Mouse (Mus musculus) bone marrow, adult 2 months (tissue): ENCODE results near the gene Ctbp2. TPM values are rescaled to one million over a fixed set of nuclear protein-coding genes. Genes with fewer than 3 reads are reported as not detected.
"Not testable (repeated sequence)": the region's sequence is repeated elsewhere in the genome, so short reads cannot be mapped to it uniquely, and the experiment has no call there.

Source experiments
- H3K27ac ChIP-seq: fragments of 200-500 bp; 2 replicates; pipeline ENCODE4 v1.5.1; 2012; ENCODE audit warnings: low read depth, mild to moderate bottlenecking, control low read depth, inconsistent platforms, low read length; ENCODE audit not compliant: control insufficient read depth, poor library complexity, insufficient read depth
- H3K4me1 ChIP-seq: fragments of 200-500 bp; 2 replicates; pipeline ENCODE4 v1.6.1; 2011; ENCODE audit warnings: low read length; ENCODE audit not compliant: control insufficient read depth, insufficient read depth
- H3K4me3 ChIP-seq: fragments of 200-500 bp; replicated peaks from 2 replicates; pipeline ENCODE3; 2011; ENCODE audit warnings: mild to moderate bottlenecking, low read depth, low read length, control low read depth; ENCODE audit not compliant: control insufficient read depth
- CTCF ChIP-seq: fragments of 200-500 bp; IDR thresholded peaks from 2 replicates; pipeline ENCODE4 v1.5.1; 2011; ENCODE audit warnings: low read length, control low read depth; ENCODE audit not compliant: control insufficient read depth, insufficient read depth
- POLR2A ChIP-seq: fragments of 200-500 bp; IDR thresholded peaks from 2 replicates; pipeline ENCODE4 v1.6.1; 2011; ENCODE audit warnings: low read depth, mild to moderate bottlenecking, control low read depth, low read length, borderline replicate concordance; ENCODE audit not compliant: control insufficient read depth
- WGBS: fragments of 180-500 bp; shearing (Covaris S2); methylation state at CpG from one replicate; pipeline ENCODE4 v1.1.7; 2018; 5-methylcytosine and 5-hydroxymethylcytosine counted together
- polyA plus RNA-seq: library from polyadenylated mRNA; stranded (reverse); fragments of >200 nt; gene quantifications from 2 replicates; pipeline ENCODE4 v1.2.4, GENCODE M21; 2011; ENCODE audit warnings: low replicate concordance; ENCODE audit not compliant: missing spikeins, insufficient read depth, insufficient read length

The Ctbp2 gene
- polyA plus RNA-seq, 1 experiment: 33.5 TPM

- 80% methylated on average over 12 of the region's 12 CpGs for WGBS
- no peak overlapping the region for H3K27ac ChIP-seq
Observed at GRCm38 (mm10) chr7:133098118-133098793, 25.9 kb downstream of the Ctbp2 start.

GRCm38 (mm10) chr7:133095610-133096009, 28.5 kb downstream of the Ctbp2 start:
- not testable (repeated sequence) for H3K4me1 ChIP-seq, H3K4me3 ChIP-seq
- WGBS: 93% methylated on average over 7 of the region's 7 CpGs

More at GRCm38 (mm10) chr7:133098118-133098793, 25.9 kb downstream of the Ctbp2 start:
- no peaks in the 10 kb centered on the region for H3K4me1 ChIP-seq
- TF ChIP-seq CTCF: no peak
- no peak for TF ChIP-seq POLR2A
- H3K4me3 ChIP-seq: no peak overlapping the region

GRCm38 (mm10) chr7:133094711-133095495, 29.3 kb downstream of the Ctbp2 start:
- Histone ChIP-seq H3K4me3 (no peak overlapping the region), H3K27ac (no peak overlapping the region), H3K4me1 (no peaks in the 10 kb centered on the region)
- TF ChIP-seq POLR2A (no peak), CTCF (no peak)
- WGBS: 73% methylated on average over 9 of the region's 9 CpGs

More at GRCm38 (mm10) chr7:133095610-133096009, 28.5 kb downstream of the Ctbp2 start:
- not testable (repeated sequence) for H3K27ac ChIP-seq

- TF ChIP-seq CTCF (no peak), POLR2A (no peak)
- no peaks in the 10 kb centered on the region for H3K4me1 ChIP-seq
Observed at GRCm38 (mm10) chr7:133094161-133094560, 30.0 kb downstream of the Ctbp2 start.

GRCm38 (mm10) chr7:133093731-133094130, 30.4 kb downstream of the Ctbp2 start:
- H3K4me3 ChIP-seq: no peak overlapping the region
- H3K4me1 ChIP-seq: no peaks in the 10 kb centered on the region
- TF ChIP-seq CTCF (no peak), POLR2A (no peak)
- WGBS: 87% methylated on average over 5 of the region's 5 CpGs
- H3K27ac ChIP-seq: no peak overlapping the region

More at GRCm38 (mm10) chr7:133094161-133094560, 30.0 kb downstream of the Ctbp2 start:
- WGBS: 82% methylated on average over 3 of the region's 3 CpGs
- Histone ChIP-seq H3K4me3 (no peak overlapping the region), H3K27ac (no peak overlapping the region)

- Histone ChIP-seq H3K4me1 (no peaks in the 10 kb centered on the region), H3K27ac (no peak overlapping the region), H3K4me3 (no peak overlapping the region)
- TF ChIP-seq POLR2A (no peak), CTCF (no peak)
- 75% methylated on average over 4 of the region's 4 CpGs for WGBS
Observed at GRCm38 (mm10) chr7:133090641-133091040, 33.5 kb downstream of the Ctbp2 start.

GRCm38 (mm10) chr7:133089621-133090260, 34.4 kb downstream of the Ctbp2 start:
- Histone ChIP-seq H3K4me3 (no peak overlapping the region), H3K4me1 (no peaks in the 10 kb centered on the region), H3K27ac (no peak overlapping the region)
- WGBS: 86% methylated on average over 11 of the region's 11 CpGs
- TF ChIP-seq POLR2A (no peak), CTCF (no peak)

- no peak overlapping the region for H3K4me3 ChIP-seq
- 70% methylated on average over 11 of the region's 11 CpGs for WGBS
- TF ChIP-seq POLR2A (no peak), CTCF (no peak)
- 0 out of 2 replicates have a peak overlapping the region, but pooled peaks have one; percentile 21 for H3K27ac ChIP-seq
- no peaks in the 10 kb centered on the region for H3K4me1 ChIP-seq
Observed at GRCm38 (mm10) chr7:133088830-133089261, 35.3 kb downstream of the Ctbp2 start.
